Mouse (Mus musculus) adrenal gland, adult (tissue): ENCODE measurements at regions not wholly inside any gene's neighbourhood (a gene's known extent, or its start where the extent isn't known, plus 50 kb on each side); places are given as distances from the start of the nearest gene placed in this dataset.
"Not testable (repeated sequence)": the region's sequence is repeated elsewhere in the genome, so short reads cannot be mapped to it uniquely, and the experiment has no call there.

ENCODE experiments used
- DNase-seq, 2 experiments: peaks; one replicate each; pipeline ENCODE4 v3.0.0; 2022 to 2023; ENCODE audit warnings: low spot score in 1 of 2; ENCODE audit not compliant: inconsistent age in 2 of 2

GRCm38 (mm10) chr6:62573611-62574010, 682.1 kb upstream of the Grid2 start:
- DNase-seq, result no peak

- peak; percentile 12 to 64 for DNase-seq
Measured at GRCm38 (mm10) chr6:62576200-62576599, 679.5 kb upstream of the Grid2 start.

- no peak for DNase-seq
Measured at GRCm38 (mm10) chr6:62620543-62620942, 635.1 kb upstream of the Grid2 start.

- DNase-seq, result not testable (repeated sequence)
Measured at GRCm38 (mm10) chr6:62668123-62668522, 587.6 kb upstream of the Grid2 start.

- no peak for DNase-seq
Measured at GRCm38 (mm10) chr6:62718389-62718788, 537.3 kb upstream of the Grid2 start.

- no peak for DNase-seq
Measured at GRCm38 (mm10) chr6:62719541-62720155, 536.0 kb upstream of the Grid2 start.
